In genomic region chr5:64298331-64299036, GRCm38 (mm10) we compare ENCODE assay signal across 9 mouse cellular contexts.
A peak's percentile ranks its signal among the peaks of the same experiment; 100 is the strongest.
DNase-seq lines count a peak whose midpoint lies in the region; ATAC-seq and TF ChIP-seq lines count a peak whose summit lies in the region.
"Had no signal": no experiment of that assay in that cellular context is flagged by ENCODE, and none has a peak within 500 bp of the region (broad histone marks: within the 10 kb centered on the region; RNA-seq: fewer than 3 reads in every experiment).

No protein-coding gene starts in this region.

- no peaks in the 10 kb centered on the region for H3K27me3 ChIP-seq in forebrain, embryonic 11.5 days (ENCODE audit: control insufficient read depth, insufficient read depth, low read length)
- H3K27me3 ChIP-seq in hindbrain, postnatal 0 days (ENCODE audit: insufficient read depth, low read length), result no peaks in the 10 kb centered on the region
- H3K27me3 ChIP-seq in small intestine, adult 2 months (ENCODE audit: control insufficient read depth, insufficient read depth, low read length), result no peaks in the 10 kb centered on the region
- H3K27me3 ChIP-seq: megakaryocyte, embryonic 14.5 days had no signal

- H3K9ac ChIP-seq in forebrain, embryonic 11.5 days (ENCODE audit: low read length), result no peak overlapping the region
- H3K9ac ChIP-seq in hindbrain, postnatal 0 days (replicated peaks; ENCODE audit: low read length), result no peak overlapping the region

- ATAC-seq in forebrain, embryonic 11.5 days (replicated peaks; ENCODE audit: low FRiP score), result peak; percentile 51; the same call in 1 of the 2 replicates
- ATAC-seq in hindbrain, postnatal 0 days, result peak; percentile 54

- no peak overlapping the region for H3K27ac ChIP-seq in forebrain, embryonic 11.5 days (ENCODE audit: low read depth, low read length)
- peak overlapping the region; percentile 12; the same call in 1 of the 2 replicates for H3K27ac ChIP-seq in hindbrain, postnatal 0 days
- peak overlapping the region; percentile 54 for H3K27ac ChIP-seq in small intestine, adult 2 months (ENCODE audit: insufficient read depth, low read depth, low read length)

- WGBS in forebrain, embryonic 11.5 days, result 59% methylated on average over 20 of the region's 20 CpGs
- WGBS in hindbrain, postnatal 0 days, result 36% methylated on average over 20 of the region's 20 CpGs
- 36% methylated on average over 20 of the region's 20 CpGs for WGBS in small intestine, adult 2 months

- TF ChIP-seq CTCF in hindbrain, postnatal 0 days (IDR thresholded peaks at IDR 0.05; ENCODE audit: low read depth), result no peak
- TF ChIP-seq CTCF in small intestine, adult 2 months (IDR thresholded peaks at IDR 0.05; ENCODE audit: extremely low read depth, insufficient read length, insufficient replicate concordance, low read depth, low read length), result no peak

- H3K4me1 ChIP-seq in forebrain, embryonic 11.5 days (replicated peaks; ENCODE audit: control insufficient read depth, insufficient read depth, low read length), result peaks cover 6% of the 10 kb centered on the region; the same call in 1 of the 2 replicates
- H3K4me1 ChIP-seq in hindbrain, postnatal 0 days (ENCODE audit: insufficient read depth, low read length), result peaks cover 6% of the 10 kb centered on the region; the same call in 1 of the 2 replicates
- H3K4me1 ChIP-seq in small intestine, adult 2 months (ENCODE audit: control insufficient read depth, insufficient read depth, insufficient read length, low read length), result peaks cover 24% of the 10 kb centered on the region

- H3K36me3 ChIP-seq in forebrain, embryonic 11.5 days (ENCODE audit: control insufficient read depth, insufficient read depth, low read length), result no peaks in the 10 kb centered on the region
- H3K36me3 ChIP-seq in hindbrain, postnatal 0 days (ENCODE audit: insufficient read depth, low read length), result no peaks in the 10 kb centered on the region; the same call in 1 of the 2 replicates
- peaks cover 30% of the 10 kb centered on the region for H3K36me3 ChIP-seq in small intestine, adult 2 months (ENCODE audit: control insufficient read depth, insufficient read depth, low read length)

- no peak overlapping the region for H3K4me2 ChIP-seq in forebrain, embryonic 11.5 days (ENCODE audit: low read depth, low read length, severe bottlenecking)
- peak overlapping the region; percentile 29; the same call in 1 of the 2 replicates for H3K4me2 ChIP-seq in hindbrain, postnatal 0 days (ENCODE audit: low read depth, low read length)

- no peak overlapping the region for H3K4me3 ChIP-seq in forebrain, embryonic 11.5 days (ENCODE audit: low read depth, low read length)
- H3K4me3 ChIP-seq in hindbrain, postnatal 0 days (ENCODE audit: low read length), result no peak overlapping the region
- H3K4me3 ChIP-seq in small intestine, adult 2 months (ENCODE audit: low read depth, low read length), result peak overlapping the region; percentile 37
- H3K4me3 ChIP-seq: megakaryocyte, embryonic 14.5 days had no signal

- H3K9me3 ChIP-seq in forebrain, embryonic 11.5 days (ENCODE audit: control insufficient read depth, low read length), result no peaks in the 10 kb centered on the region
- no peaks in the 10 kb centered on the region for H3K9me3 ChIP-seq in hindbrain, postnatal 0 days (ENCODE audit: low read length)
- H3K9me3 ChIP-seq: megakaryocyte, embryonic 14.5 days had no signal

- peak; percentile 69 to 83 for DNase-seq in heart, adult 18-20 months
- DNase-seq in heart, postnatal 4 days, result no peak
- peak; percentile 51 for DNase-seq in forebrain, embryonic 11.5 days (ENCODE audit: low spot score)
- peak; percentile 28 for DNase-seq in hindbrain, postnatal 0 days (ENCODE audit: low spot score)
- DNase-seq in lung, adult 18-20 months, result peak; percentile 83 to 91
- no peak for DNase-seq in spleen, postnatal 36 days (ENCODE audit: low spot score in 2 of 2)
- no peak for DNase-seq in urinary bladder, postnatal 4 days (ENCODE audit: low spot score in 2 of 2)

- no peak for TF ChIP-seq POLR2A in small intestine, adult 2 months (IDR thresholded peaks at IDR 0.05; ENCODE audit: low read depth, low read length)

Comparison
In these comparisons a context has a peak if more than half of its experiments do, and no peak if none do; other contexts are left out.
1. DNase-seq: peak in heart, adult 18-20 months (2 of 2), forebrain, embryonic 11.5 days (single experiment), hindbrain, postnatal 0 days (single experiment) and lung, adult 18-20 months (2 of 2); none in heart, postnatal 4 days (single experiment), spleen, postnatal 36 days (0 of 2) and urinary bladder, postnatal 4 days (0 of 2).